Mouse (Mus musculus) hindbrain, embryonic 15.5 days (tissue): Measurements from ENCODE around the gene Tcf19. TPM values are rescaled to one million over a fixed set of nuclear protein-coding genes. Genes with fewer than 3 reads are reported as not detected.
"Not testable (repeated sequence)": the region's sequence is repeated elsewhere in the genome, so short reads cannot be mapped to it uniquely, and the experiment has no call there.

Experiments used
- ATAC-seq: fragments of 200-750 bp; cut with Nextera tagmentation; 2 replicates; pipeline ENCODE4 v1.8.0; 2017; ENCODE audit warnings: low read depth, moderate number of reproducible peaks, moderate TSS enrichment; ENCODE audit not compliant: low FRiP score
- H3K27ac ChIP-seq: fragments of 300-500 bp; sonication (generic); replicated peaks from 2 replicates; pipeline ENCODE4 v1.5.1; 2015; ENCODE audit warnings: mild to moderate bottlenecking, inconsistent platforms
- H3K27me3 ChIP-seq: fragments of 300-500 bp; sonication (generic); 2 replicates; pipeline ENCODE4 v1.6.1; 2015; ENCODE audit warnings: control low read depth, inconsistent platforms
- H3K36me3 ChIP-seq: fragments of 300-500 bp; sonication (generic); 2 replicates; pipeline ENCODE4 v1.6.1; 2015; ENCODE audit warnings: control low read depth, inconsistent platforms
- H3K4me1 ChIP-seq: fragments of 300-500 bp; sonication (generic); replicated peaks from 2 replicates; pipeline ENCODE4 v1.6.1; 2015; ENCODE audit warnings: control low read depth, inconsistent platforms
- H3K4me2 ChIP-seq: fragments of 300-500 bp; sonication (generic); 2 replicates; pipeline ENCODE4 v1.6.1; 2015; ENCODE audit warnings: moderate library complexity, mild to moderate bottlenecking, inconsistent platforms
- H3K4me3 ChIP-seq: fragments of 300-500 bp; sonication (generic); 2 replicates; pipeline ENCODE4 v1.5.1; 2015; ENCODE audit warnings: mild to moderate bottlenecking, inconsistent platforms
- H3K9ac ChIP-seq: fragments of 300-500 bp; sonication (generic); 2 replicates; pipeline ENCODE4 v1.6.1; 2015; ENCODE audit warnings: inconsistent platforms
- H3K9me3 ChIP-seq: fragments of 300-500 bp; sonication (generic); 2 replicates; pipeline ENCODE4 v1.6.1; 2016; ENCODE audit warnings: control low read depth, inconsistent platforms
- WGBS: fragments of 180-500 bp; shearing (Covaris S2); methylation state at CpG from one replicate; pipeline ENCODE4 v1.1.7; 2015; 5-methylcytosine and 5-hydroxymethylcytosine counted together
- polyA plus RNA-seq: library from polyadenylated mRNA; unstranded; fragments of >200 nt; fragmentation: Nextera tagmentation; extraction: Ambion mirVana; gene quantifications from 2 replicates; pipeline ENCODE4 v1.2.1, GENCODE M21; 2015

The Tcf19 gene
- polyA plus RNA-seq, 1 experiment from 2014 or later: 19.3 TPM

DNA sequence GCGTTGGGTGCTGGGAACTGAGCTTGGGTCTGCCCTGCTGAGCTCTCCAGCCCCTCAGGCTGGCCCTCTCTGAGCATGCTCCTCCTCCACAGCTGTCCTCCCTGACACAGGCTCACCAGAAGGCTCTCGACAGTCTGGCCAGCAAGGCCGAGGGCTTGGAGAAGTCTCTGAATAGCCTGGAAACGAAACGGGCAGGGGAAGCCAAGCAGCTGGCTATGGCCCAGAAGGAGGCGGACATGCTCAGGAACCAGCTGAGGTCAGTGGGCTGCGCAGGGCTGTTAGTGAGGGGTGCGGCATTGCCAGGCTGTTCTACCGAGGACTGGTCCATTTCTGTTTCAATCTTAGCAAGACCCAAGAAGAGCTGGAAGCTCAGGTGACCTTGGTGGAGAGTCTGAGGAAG lies 7.7 kb upstream of the Tcf19 start:
- Histone ChIP-seq H3K9me3 (no peaks in the 10 kb centered on the region), H3K9ac (no peak overlapping the region), H3K27ac (no peak overlapping the region), H3K4me3 (no peak overlapping the region), H3K27me3 (no peaks in the 10 kb centered on the region), H3K4me1 (no peaks in the 10 kb centered on the region), H3K36me3 (no peaks in the 10 kb centered on the region), H3K4me2 (no peak overlapping the region)
- WGBS: 76% methylated on average over 9 of the region's 9 CpGs
- no peak for ATAC-seq

DNA sequence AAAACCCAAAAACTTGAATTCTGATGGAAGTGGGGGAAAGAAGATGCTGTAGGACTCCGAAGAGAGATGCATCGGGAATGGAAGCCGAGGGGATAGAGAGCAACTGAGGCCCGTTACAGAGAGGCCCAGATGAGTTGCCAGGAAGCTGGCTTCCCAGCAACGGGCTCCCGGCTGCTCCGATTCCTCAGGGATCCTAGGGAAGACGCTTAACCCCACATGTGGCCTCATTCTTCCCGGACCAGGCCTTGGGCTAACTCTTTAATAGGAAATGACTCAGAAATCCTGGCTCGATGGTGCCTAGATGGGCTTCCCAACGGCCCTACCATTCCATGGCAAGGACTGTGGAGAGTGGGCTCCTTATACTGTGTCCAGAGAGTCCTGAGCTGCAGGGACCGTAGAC lies 902 bp upstream of the Tcf19 start:
- Histone ChIP-seq H3K4me2 (peak overlapping the region; percentile 64), H3K9me3 (no peaks in the 10 kb centered on the region), H3K36me3 (no peaks in the 10 kb centered on the region), H3K9ac (peak overlapping the region; percentile 35), H3K4me1 (peaks cover 20% of the 10 kb centered on the region), H3K27ac (no peak overlapping the region), H3K4me3 (peak overlapping the region; percentile 71), H3K27me3 (no peaks in the 10 kb centered on the region)
- no peak for ATAC-seq
- 6% methylated on average over 12 of the region's 12 CpGs for WGBS

GRCm38 (mm10) chr17:35515911-35516640 lies 548 bp downstream of the Tcf19 start:
- H3K9ac ChIP-seq: peak overlapping the region; percentile 43
- H3K9me3 ChIP-seq: no peaks in the 10 kb centered on the region
- peak overlapping the region; percentile 64 for H3K4me2 ChIP-seq
- H3K27ac ChIP-seq: no peak overlapping the region
- ATAC-seq: peak; percentile 12
- WGBS: 5% methylated on average over 25 of the region's 25 CpGs
- H3K36me3 ChIP-seq: no peaks in the 10 kb centered on the region
- peaks cover 20% of the 10 kb centered on the region for H3K4me1 ChIP-seq
- H3K4me3 ChIP-seq: peak overlapping the region; percentile 71
- H3K27me3 ChIP-seq: no peaks in the 10 kb centered on the region

- no peaks in the 10 kb centered on the region for H3K27me3 ChIP-seq
- H3K27ac ChIP-seq: no peak overlapping the region
- H3K4me3 ChIP-seq: peak overlapping the region; percentile 71; the same call in 1 of the 2 replicates
- no peak for ATAC-seq
- H3K9ac ChIP-seq: no peak overlapping the region
- H3K9me3 ChIP-seq: no peaks in the 10 kb centered on the region
- H3K4me1 ChIP-seq: peaks cover 20% of the 10 kb centered on the region
- H3K36me3 ChIP-seq: no peaks in the 10 kb centered on the region
- WGBS: 39% methylated on average over 6 of the region's 6 CpGs
- peak overlapping the region; percentile 64 for H3K4me2 ChIP-seq
Measured at GRCm38 (mm10) chr17:35514756-35515155, 1.9 kb downstream of the Tcf19 start.

- no peaks in the 10 kb centered on the region for H3K9me3 ChIP-seq
- no peak overlapping the region for H3K9ac ChIP-seq
- H3K4me2 ChIP-seq: no peak overlapping the region
- no peak overlapping the region for H3K27ac ChIP-seq
- ATAC-seq: no peak
- no peak overlapping the region for H3K4me3 ChIP-seq
- 0 out of 2 replicates have a peak, but pooled peaks cover 3% of the 10 kb centered on the region for H3K27me3 ChIP-seq
- peaks cover 20% of the 10 kb centered on the region for H3K4me1 ChIP-seq
- H3K36me3 ChIP-seq: no peaks in the 10 kb centered on the region
- 17% methylated on average over 2 of the region's 2 CpGs for WGBS
Measured at GRCm38 (mm10) chr17:35513886-35514285, 2.7 kb downstream of the Tcf19 start.

DNA sequence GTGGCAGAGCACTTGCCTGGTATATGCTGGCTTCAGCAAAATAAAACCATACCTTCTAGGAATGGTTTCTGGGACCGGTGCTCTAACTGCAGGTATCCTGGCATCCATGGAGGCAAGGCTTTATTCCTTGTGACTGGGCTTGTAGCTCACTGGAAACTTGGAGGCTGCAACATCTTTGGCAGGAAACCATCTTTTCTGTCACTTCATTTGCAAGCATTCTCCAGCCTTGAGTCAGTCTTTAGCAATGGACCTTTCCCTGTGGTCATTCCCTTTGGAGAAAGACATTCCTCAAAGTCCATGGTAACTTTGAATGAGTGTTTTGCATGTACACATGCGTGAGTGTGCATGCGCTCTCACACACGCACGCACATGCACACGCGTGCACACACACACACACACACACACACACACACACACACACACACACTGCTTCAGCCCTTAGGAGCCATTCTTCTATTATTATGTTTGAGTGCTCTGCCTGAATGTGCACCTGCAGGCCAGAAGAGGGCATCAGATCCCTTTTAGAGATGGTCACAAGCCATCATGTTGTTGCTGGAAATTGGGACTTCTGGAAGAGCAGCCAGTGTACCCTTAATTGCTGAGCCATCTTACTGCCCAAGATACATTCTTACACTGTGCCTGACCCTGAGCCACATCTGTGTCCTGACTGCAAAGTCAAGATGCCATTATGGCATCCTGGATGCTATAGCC lies 3.6 kb downstream of the Tcf19 start:
- H3K9me3 ChIP-seq: no peaks in the 10 kb centered on the region
- H3K36me3 ChIP-seq: no peaks in the 10 kb centered on the region
- H3K27ac ChIP-seq: no peak overlapping the region
- H3K27me3 ChIP-seq: peaks cover 4% of the 10 kb centered on the region; the same call in 1 of the 2 replicates
- no peak overlapping the region for H3K4me3 ChIP-seq
- no peak overlapping the region for H3K4me2 ChIP-seq
- H3K9ac ChIP-seq: no peak overlapping the region
- ATAC-seq: no peak
- WGBS: 94% methylated on average over 7 of the region's 7 CpGs
- peaks cover 20% of the 10 kb centered on the region for H3K4me1 ChIP-seq

GRCm38 (mm10) chr17:35509284-35509683 lies 7.3 kb downstream of the Tcf19 start:
- H3K9me3 ChIP-seq: no peaks in the 10 kb centered on the region
- WGBS: 36% methylated on average over 8 of the region's 8 CpGs
- ATAC-seq: no peak

GRCm38 (mm10) chr17:35508279-35508678 lies 8.3 kb downstream of the Tcf19 start:
- WGBS: 48% methylated on average over 5 of the region's 5 CpGs
- not testable (repeated sequence) for H3K4me1 ChIP-seq, H3K9ac ChIP-seq, H3K27ac ChIP-seq, ATAC-seq, H3K36me3 ChIP-seq, H3K4me2 ChIP-seq, H3K9me3 ChIP-seq, H3K4me3 ChIP-seq
- H3K27me3 ChIP-seq: peaks cover 25% of the 10 kb centered on the region

More at GRCm38 (mm10) chr17:35509284-35509683, 7.3 kb downstream of the Tcf19 start:
- Histone ChIP-seq H3K9ac (no peak overlapping the region), H3K4me1 (no peaks in the 10 kb centered on the region), H3K36me3 (no peaks in the 10 kb centered on the region), H3K27me3 (peaks cover 25% of the 10 kb centered on the region), H3K4me3 (no peak overlapping the region), H3K27ac (no peak overlapping the region), H3K4me2 (no peak overlapping the region)

DNA sequence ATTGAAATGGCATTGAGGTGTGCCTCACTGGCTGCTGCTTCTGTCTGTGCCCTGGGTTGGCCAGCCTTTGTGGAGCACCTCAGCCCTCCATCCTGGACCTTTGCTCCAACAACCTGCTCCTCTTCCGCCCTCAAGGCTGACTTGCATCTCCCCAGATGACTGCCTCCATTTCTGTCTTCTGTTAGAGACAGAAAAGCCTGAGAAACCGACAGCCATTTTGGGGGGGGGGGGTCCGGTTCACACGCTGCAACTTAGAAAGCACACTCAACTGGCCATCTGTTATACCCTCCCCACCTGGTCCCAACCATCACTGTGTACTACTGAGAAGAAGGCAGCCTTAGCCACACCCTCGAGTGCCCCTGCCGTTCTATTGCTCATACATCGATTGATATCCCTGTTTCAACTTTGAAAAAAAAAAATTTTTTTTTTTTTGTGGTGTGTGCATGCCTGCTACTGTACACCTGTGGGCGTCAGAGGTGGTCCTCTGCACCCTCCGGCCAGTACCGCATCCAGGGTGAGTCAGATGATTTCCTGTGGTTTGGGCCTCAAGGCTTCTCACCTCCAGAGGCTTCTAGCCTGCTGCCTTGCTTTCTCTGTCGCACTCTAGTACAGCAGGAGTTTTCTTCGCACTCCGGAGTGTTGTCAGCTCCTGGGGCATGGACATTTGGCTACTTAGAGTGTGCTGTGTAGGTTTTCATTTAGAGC lies 8.9 kb downstream of the Tcf19 start:
- WGBS: 30% methylated on average over 13 of the region's 13 CpGs
- H3K4me1 ChIP-seq: no peaks in the 10 kb centered on the region
- ATAC-seq: no peak
- no peak overlapping the region for H3K9ac ChIP-seq
- no peaks in the 10 kb centered on the region for H3K9me3 ChIP-seq
- peaks cover 25% of the 10 kb centered on the region for H3K27me3 ChIP-seq
- no peak overlapping the region for H3K27ac ChIP-seq
- no peak overlapping the region for H3K4me2 ChIP-seq
- no peak overlapping the region for H3K4me3 ChIP-seq
- H3K36me3 ChIP-seq: no peaks in the 10 kb centered on the region

- Histone ChIP-seq H3K27me3 (peaks cover 25% of the 10 kb centered on the region), H3K9ac (no peak overlapping the region), H3K4me1 (0 out of 2 replicates have a peak, but pooled peaks cover 4% of the 10 kb centered on the region), H3K4me3 (no peak overlapping the region), H3K36me3 (no peaks in the 10 kb centered on the region), H3K4me2 (no peak overlapping the region), H3K9me3 (no peaks in the 10 kb centered on the region), H3K27ac (no peak overlapping the region)
- WGBS: 19% methylated on average over 10 of the region's 10 CpGs
- ATAC-seq: no peak
Measured at GRCm38 (mm10) chr17:35506881-35507280, 9.7 kb downstream of the Tcf19 start.

DNA sequence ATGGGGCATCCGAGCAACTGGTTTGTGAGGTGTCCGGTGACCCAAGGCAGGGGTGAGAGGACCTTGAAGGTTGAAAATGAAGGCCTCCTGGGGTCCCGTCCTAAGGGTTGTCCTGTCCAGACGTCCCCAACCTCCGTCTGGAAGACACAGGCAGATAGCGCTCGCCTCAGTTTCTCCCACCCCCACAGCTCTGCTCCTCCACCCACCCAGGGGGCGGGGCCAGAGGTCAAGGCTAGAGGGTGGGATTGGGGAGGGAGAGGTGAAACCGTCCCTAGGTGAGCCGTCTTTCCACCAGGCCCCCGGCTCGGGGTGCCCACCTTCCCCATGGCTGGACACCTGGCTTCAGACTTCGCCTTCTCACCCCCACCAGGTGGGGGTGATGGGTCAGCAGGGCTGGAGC lies 10.8 kb downstream of the Tcf19 start, which contains the start of gene Pou5f1:
Pou5f1 (plus strand) TSS at position 243 of the 400 bp plus-strand sequence.
- WGBS: 26% methylated on average over 13 of the region's 13 CpGs
- no peak within 1 kb of the TSS for H3K4me2 ChIP-seq
- 0 out of 2 replicates have a peak, but pooled peaks cover 4% of the 10 kb centered on the region for H3K4me1 ChIP-seq
- H3K4me3 ChIP-seq: no peak within 1 kb of the TSS
- no peaks in the 10 kb centered on the region for H3K36me3 ChIP-seq
- no peaks in the 10 kb centered on the region for H3K9me3 ChIP-seq
- H3K27me3 ChIP-seq: peaks cover 25% of the 10 kb centered on the region
- no peak within 1 kb of the TSS for H3K9ac ChIP-seq
- no peak for ATAC-seq
- no peak within 1 kb of the TSS for H3K27ac ChIP-seq
